Mouse (Mus musculus): ENCODE measurements around the gene D2hgdh.

Gene D2hgdh

GRCm38 (mm10) chr1:93824609-93825008, at the start of gene D2hgdh:
Gene D2hgdh, plus strand, starts transcription at chr1:93824909.
- DNase-seq = no peak

- no peak for DNase-seq
These were observed 48.0 kb upstream of the D2hgdh start for GRCm38 (mm10) chr1:93776686-93777085.

- no peak for DNase-seq
These were observed 37.8 kb upstream of the D2hgdh start for GRCm38 (mm10) chr1:93786912-93787311.

GRCm38 (mm10) chr1:93794526-93794925, 30.2 kb upstream of the D2hgdh start:
- DNase-seq = no peak

- no peak for DNase-seq
These were observed 28.8 kb upstream of the D2hgdh start for GRCm38 (mm10) chr1:93795886-93796285.

GRCm38 (mm10) chr1:93800670-93801503, 23.8 kb upstream of the D2hgdh start:
- no peak for DNase-seq

GRCm38 (mm10) chr1:93801741-93802238, 22.9 kb upstream of the D2hgdh start, which contains the start of gene Dtymk:
Gene Dtymk, minus strand, starts transcription at chr1:93801934.
- peak; percentile 91 for DNase-seq

GRCm38 (mm10) chr1:93802771-93803170, 21.9 kb upstream of the D2hgdh start:
- no peak for DNase-seq

- peak; percentile 100 for DNase-seq
These were observed 20.9 kb upstream of the D2hgdh start, which contains the start of gene Ing5 for GRCm38 (mm10) chr1:93803556-93804507. Gene Ing5, plus strand, starts transcription at chr1:93803965.

- DNase-seq = no peak
These were observed 19.9 kb upstream of the D2hgdh start for GRCm38 (mm10) chr1:93804818-93805217.

GRCm38 (mm10) chr1:93805221-93805951, 19.3 kb upstream of the D2hgdh start:
- DNase-seq = no peak

- DNase-seq = no peak
These were observed 15.8 kb upstream of the D2hgdh start for GRCm38 (mm10) chr1:93808871-93809270.

- no peak for DNase-seq
These were observed 14.7 kb upstream of the D2hgdh start for GRCm38 (mm10) chr1:93810011-93810410.

- no peak for DNase-seq
These were observed 13.1 kb upstream of the D2hgdh start for GRCm38 (mm10) chr1:93811495-93812039.

GRCm38 (mm10) chr1:93817823-93818532, 6.7 kb upstream of the D2hgdh start:
- DNase-seq = no peak

GRCm38 (mm10) chr1:93818722-93819121, 6.0 kb upstream of the D2hgdh start:
- no peak for DNase-seq

- peak; percentile 11 for DNase-seq
These were observed 763 bp upstream of the D2hgdh start for GRCm38 (mm10) chr1:93823796-93824495.

GRCm38 (mm10) chr1:93825105-93825674, 481 bp downstream of the D2hgdh start:
- DNase-seq = peak; percentile 96

GRCm38 (mm10) chr1:93825771-93826539, 1.2 kb downstream of the D2hgdh start:
- DNase-seq = peak; percentile 50

- no peak for DNase-seq
These were observed 1.8 kb downstream of the D2hgdh start for GRCm38 (mm10) chr1:93826540-93826835.

Data from cerebellum, adult 11 months (tissue).